Mouse (Mus musculus): ENCODE results near the gene Trrap.

The Trrap gene

GRCm38 (mm10) chr5:144786464-144786863 is 18.9 kb downstream of the Trrap start:
- no peak for DNase-seq (ENCODE audit: low spot score)

DNA sequence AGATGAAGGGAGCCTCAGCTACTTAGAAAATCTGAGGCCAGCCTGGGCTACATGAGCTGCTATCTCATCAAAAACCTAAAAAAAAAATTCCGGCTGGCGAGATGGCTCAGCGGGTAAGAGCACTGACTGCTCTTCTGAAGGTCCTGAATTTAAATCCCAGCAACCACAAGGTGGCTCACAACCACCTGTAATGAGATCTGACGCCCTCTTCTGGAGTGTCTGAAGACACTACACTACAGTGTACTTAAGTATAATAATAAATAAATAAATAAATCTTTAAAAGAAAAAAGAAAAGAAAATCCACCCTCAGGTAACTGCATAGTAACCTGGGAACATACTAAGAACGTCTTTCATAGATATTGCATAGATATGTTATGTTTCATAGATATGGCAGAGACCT is 25.8 kb downstream of the Trrap start:
- DNase-seq (ENCODE audit: low spot score) = no peak

DNA sequence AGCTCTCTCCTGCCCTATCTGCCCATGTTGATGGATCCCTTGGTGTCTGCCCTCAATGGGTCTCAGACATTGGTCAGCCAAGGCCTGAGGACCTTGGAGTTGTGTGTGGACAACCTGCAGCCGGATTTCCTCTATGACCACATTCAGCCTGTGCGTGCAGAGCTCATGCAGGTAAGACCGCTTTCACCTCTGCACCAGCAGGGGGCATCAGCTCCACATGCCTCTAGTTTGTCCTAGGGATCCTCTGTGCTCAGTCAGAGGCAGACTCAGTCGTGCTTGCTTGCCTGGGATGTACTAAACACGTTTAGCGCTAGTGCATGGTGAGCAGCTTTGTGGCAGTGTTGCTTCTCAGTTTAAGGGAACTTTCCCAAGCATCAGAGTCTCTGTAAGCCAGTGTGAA is 27.2 kb downstream of the Trrap start:
- DNase-seq (ENCODE audit: low spot score) = no peak

- no peak for DNase-seq (ENCODE audit: low spot score)
Observed at GRCm38 (mm10) chr5:144797116-144797515, 29.6 kb downstream of the Trrap start.

GRCm38 (mm10) chr5:144803066-144803465 is 35.5 kb downstream of the Trrap start:
- DNase-seq (ENCODE audit: low spot score) = no peak

- no peak for DNase-seq (ENCODE audit: low spot score)
Observed at GRCm38 (mm10) chr5:144804181-144804580, 36.6 kb downstream of the Trrap start.

DNA sequence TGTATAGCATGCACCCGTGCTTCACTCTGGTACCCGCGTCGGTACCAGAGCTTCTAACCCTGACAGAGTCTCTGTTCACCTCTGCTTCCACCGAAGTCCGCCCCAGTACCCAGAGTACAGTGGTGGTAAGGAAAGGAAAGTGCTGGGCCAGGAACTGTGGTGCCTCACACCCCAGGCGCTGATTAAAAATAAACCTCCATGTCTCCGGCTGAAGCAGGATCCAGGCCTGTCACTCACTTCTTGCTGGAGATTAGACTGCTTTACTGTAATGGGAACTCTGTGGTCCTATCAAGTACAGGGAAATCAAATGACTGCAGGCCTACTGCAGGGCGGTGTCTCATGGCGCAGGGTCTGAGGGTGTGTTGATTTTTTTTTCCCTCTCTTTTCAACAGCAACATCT is 39.4 kb downstream of the Trrap start:
- DNase-seq (ENCODE audit: low spot score) = no peak

GRCm38 (mm10) chr5:144828365-144829102 is 61.0 kb downstream of the Trrap start:
- DNase-seq (ENCODE audit: low spot score) = no peak

DNA sequence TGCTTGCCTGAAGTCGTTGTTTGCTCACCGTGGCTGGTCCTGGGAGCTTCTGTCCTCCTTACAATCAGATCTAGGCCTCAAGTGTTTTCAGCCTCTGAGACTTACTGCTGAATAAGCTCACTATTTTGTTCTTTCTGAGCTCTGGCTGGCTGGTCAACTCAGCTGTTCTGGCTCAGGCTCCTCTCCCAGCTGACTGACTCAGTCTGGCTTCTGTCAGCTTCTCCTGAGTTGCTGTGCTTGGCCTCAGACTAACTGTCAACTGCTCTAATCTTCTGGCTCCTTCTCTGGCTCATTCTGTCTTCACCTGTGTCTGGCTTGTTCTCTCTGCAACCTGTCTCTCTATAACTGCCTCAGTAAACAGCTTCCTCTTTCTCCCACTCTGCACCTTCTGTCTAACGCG is 62.1 kb downstream of the Trrap start:
- DNase-seq (ENCODE audit: low spot score) = no peak

- DNase-seq (ENCODE audit: low spot score) = no peak
Observed at GRCm38 (mm10) chr5:144831840-144832469, 64.4 kb downstream of the Trrap start.

GRCm38 (mm10) chr5:144836100-144836499 is 68.6 kb downstream of the Trrap start:
- no peak for DNase-seq (ENCODE audit: low spot score)

DNA sequence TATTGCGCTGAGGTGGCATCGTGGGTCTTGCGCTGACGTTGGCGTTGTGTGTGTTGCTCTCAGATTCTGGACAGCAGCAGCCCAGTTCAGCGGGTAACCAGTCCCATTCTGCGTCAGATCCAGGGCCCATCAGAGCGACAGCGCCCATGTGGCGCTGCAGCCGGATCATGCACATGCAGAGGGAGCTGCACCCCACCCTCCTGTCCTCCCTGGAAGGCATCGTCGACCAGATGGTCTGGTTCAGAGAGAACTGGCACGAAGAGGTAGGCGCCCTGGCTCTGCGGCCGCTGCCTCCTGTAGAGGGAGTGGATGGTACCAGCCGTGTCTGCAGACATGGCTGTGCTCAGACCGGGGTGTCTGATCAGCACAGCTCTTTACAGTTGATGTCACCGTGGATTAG is 77.8 kb downstream of the Trrap start:
- no peak for DNase-seq (ENCODE audit: low spot score)

DNA sequence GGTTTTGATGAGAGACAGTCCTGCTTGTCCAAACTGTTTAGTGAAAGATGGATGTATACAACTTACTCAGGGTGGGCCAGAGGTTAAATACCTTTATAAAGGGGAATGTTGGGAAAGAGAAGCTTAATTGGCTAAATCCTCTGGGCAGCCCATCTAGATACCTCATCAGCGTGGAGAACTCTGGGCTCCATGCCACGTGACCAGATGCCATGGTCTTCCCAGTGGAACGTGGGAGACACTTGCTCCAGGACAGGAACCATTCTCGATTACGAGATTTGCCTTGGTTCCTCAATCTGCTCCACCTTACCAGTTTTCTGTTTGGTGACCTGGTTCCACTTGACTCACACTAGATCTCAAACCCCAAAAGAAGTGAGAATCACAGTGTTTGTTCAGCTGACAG is 81.2 kb downstream of the Trrap start:
- DNase-seq (ENCODE audit: low spot score) = no peak

DNA sequence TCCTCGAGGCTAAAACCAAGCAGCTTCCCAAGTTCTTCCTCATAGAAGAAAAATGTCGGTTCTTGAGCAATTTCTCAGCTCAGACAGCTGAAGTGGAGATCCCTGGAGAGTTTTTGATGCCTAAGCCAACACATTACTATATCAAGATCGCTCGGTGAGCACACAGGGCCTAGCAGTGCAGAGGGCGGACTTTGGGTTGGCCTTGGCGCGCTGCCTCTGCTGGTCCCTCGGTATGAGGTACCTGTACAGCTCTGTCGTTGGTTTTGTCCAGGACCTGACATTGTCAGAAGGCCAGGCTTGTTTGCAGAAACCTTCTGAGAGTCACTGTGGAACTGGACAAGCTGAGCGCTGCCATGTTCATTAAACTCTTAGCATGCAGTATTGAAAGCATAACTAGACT is 82.4 kb downstream of the Trrap start:
- no peak for DNase-seq (ENCODE audit: low spot score)

DNA sequence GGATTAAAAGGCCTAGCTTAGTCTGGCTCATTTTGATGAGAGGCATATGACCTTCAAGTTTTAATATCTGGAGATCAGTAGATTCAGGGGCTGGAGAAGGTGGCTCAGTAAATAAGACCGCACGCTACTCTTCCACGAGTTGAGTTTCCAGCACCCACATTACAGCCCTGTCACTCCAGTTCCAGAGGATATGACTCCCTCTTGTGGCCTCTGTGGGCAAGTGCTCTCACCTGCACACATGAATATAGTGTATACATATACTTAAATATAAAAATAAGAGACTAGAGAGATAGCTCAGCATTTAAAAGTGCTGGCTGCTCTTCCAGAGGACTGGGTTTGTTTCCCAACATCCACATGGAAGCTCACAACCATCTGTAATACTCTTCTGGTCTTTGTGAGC is 84.3 kb downstream of the Trrap start:
- no peak for DNase-seq (ENCODE audit: low spot score)

- no peak for DNase-seq (ENCODE audit: low spot score)
Observed at GRCm38 (mm10) chr5:144853931-144854330, 86.4 kb downstream of the Trrap start.

DNA sequence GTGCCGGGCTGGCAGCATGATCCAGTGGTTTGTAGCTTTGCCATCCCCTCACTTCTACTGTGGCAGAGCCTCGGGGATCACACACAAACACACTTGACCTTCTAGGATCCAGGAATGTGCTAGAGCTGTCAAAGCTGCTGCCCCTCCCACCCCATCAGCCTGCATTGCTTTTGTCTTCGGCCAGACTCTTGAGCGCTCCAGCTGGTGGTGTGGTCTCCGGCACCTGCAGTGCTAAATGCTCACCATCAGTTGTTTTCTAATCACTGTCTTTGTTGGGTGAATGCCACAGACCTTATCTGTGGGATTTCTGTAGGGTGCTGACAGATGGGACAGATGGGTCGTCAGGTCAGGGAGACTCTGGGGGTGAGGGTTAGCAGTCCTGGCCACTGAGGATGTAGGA is 88.4 kb downstream of the Trrap start:
- DNase-seq (ENCODE audit: low spot score) = no peak

GRCm38 (mm10) chr5:144858527-144858926 is 91.0 kb downstream of the Trrap start:
- DNase-seq (ENCODE audit: low spot score) = no peak

DNA sequence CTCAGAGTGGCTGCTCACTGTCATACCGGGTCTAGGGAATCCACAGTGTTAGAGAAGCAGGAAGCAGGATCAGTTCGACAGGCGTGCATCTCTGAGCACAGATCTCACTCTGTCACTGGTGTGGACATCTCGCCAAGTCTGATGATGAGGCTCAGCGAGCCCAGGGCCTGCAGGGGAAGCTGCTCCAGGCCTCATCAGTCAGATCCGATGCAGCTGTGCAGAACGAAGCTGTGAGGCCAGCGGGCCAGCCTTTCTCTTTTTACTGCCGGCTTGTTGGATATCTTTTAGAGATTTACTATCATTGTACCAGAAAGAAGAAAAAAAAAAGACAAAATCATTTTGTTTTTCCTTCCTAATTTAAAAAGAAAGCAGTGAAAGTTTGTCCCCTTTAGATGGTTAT is 91.8 kb downstream of the Trrap start:
- no peak for DNase-seq (ENCODE audit: low spot score)

DNA sequence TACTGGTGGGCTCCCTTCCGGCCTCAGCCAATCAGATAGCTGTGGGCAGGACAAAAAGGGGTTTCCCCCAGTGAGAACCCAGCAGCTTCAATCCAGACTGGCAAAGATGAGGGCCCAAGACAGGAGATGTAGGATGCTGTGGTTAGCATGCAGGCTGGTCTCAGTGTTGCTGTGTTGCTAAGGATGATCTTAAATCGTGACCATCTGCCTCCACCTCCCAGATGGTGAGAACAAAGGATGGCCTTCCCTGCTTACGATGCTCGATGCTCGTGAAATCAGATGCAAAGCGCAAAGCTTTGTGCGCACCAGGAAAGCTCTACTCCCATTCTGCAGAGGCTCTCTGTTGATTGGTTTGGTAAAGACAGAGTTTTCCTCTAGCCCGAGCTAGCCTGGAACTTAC is 93.4 kb downstream of the Trrap start:
- DNase-seq (ENCODE audit: low spot score) = no peak

- DNase-seq (ENCODE audit: low spot score) = no peak
Observed at GRCm38 (mm10) chr5:144866923-144867322, 99.4 kb downstream of the Trrap start.

- DNase-seq (ENCODE audit: low spot score) = no peak
Observed at GRCm38 (mm10) chr5:144869466-144869865, 101.9 kb downstream of the Trrap start.

DNA sequence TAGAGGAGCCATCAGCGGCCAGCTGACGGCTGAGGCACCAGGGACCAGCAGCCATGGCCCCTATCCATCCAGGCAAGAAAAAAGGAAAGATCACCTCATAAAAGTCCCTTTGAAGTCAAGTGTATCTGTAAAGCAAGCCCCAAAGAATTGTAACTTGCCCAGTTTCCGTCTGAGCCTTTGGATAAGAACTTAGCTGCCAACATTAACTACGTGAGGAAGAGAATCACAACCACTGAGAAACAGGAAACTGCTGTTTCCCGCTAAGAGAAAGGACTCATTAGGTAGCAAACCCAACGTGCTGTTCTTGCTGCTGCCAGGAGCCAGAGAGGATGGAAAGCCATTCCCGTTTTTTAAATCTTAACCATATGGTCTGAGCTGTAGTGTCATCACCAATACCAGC is 103.2 kb downstream of the Trrap start:
- DNase-seq (ENCODE audit: low spot score) = no peak

DNA sequence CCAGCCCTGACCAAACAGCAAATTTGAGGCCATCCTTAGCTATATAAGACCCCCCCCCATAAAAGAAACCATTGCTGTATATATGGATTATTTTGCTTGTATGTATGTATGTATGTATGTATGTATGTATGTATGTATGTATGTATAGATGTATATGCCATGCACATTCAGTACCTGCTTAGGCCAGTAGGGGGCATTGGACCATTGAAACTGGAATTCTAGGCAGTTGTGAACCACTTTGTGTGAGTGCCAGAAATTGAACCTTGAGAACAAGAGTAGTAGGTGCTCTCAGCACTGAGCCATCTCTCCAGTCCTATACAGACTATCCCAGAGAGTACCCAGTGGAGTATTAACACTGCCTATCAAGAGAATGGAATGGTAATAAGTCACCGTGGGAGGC is 104.2 kb downstream of the Trrap start:
- no peak for DNase-seq (ENCODE audit: low spot score)

Data from urinary bladder, postnatal 14 days (tissue).